In genomic region chr13:59972093-59972427, GRCm38 (mm10) we compare ENCODE assay signal across 8 mouse cellular contexts.
DNase-seq lines count a peak whose midpoint lies in the region; ATAC-seq lines count a peak whose summit lies in the region.

No protein-coding gene starts in this region.

- intact Hi-C loops in heart, postnatal 25 days (cut with DNase I) = no loop called here

- H3K4me2 ChIP-seq in heart, embryonic 13.5 days = peak overlapping the region; percentile 69
- H3K4me2 ChIP-seq in forebrain, embryonic 15.5 days (replicated peaks) = peak overlapping the region; percentile 39
- peak overlapping the region; percentile 57 for H3K4me2 ChIP-seq in limb, embryonic 13.5 days (replicated peaks)

- no peak for DNase-seq in heart, postnatal 25 days (ENCODE audit: low spot score)
- no peak for DNase-seq in embryonic facial prominence, embryonic 10.5 days (ENCODE audit: low spot score)
- no peak for DNase-seq in urinary bladder, adult 2 months (ENCODE audit: low spot score)
- DNase-seq in natural killer cell, adult 2 months (ENCODE audit: low spot score in 2 of 2) = no peak
- DNase-seq in layer of hippocampus, postnatal 10 days (ENCODE audit: low spot score in 2 of 2) = no peak

- ATAC-seq in heart, embryonic 13.5 days (ENCODE audit: extremely low read depth, insufficient number of reproducible peaks, low FRiP score, low TSS enrichment) = no peak
- peak; percentile 78 for ATAC-seq in forebrain, embryonic 15.5 days (replicated peaks)
- ATAC-seq in limb, embryonic 13.5 days (ENCODE audit: low FRiP score, low read depth) = no peak

- peaks cover 2% of the 10 kb centered on the region; the same call in 1 of the 2 replicates for H3K27me3 ChIP-seq in heart, embryonic 13.5 days (replicated peaks)
- peaks cover 46% of the 10 kb centered on the region for H3K27me3 ChIP-seq in embryonic facial prominence, embryonic 10.5 days (replicated peaks; ENCODE audit: low read depth, poor library complexity, severe bottlenecking)
- H3K27me3 ChIP-seq in forebrain, embryonic 15.5 days = no peaks in the 10 kb centered on the region
- H3K27me3 ChIP-seq in limb, embryonic 13.5 days = no peaks in the 10 kb centered on the region

- H3K4me1 ChIP-seq in heart, embryonic 13.5 days = peaks cover 42% of the 10 kb centered on the region
- peaks cover 50% of the 10 kb centered on the region for H3K4me1 ChIP-seq in embryonic facial prominence, embryonic 10.5 days
- H3K4me1 ChIP-seq in forebrain, embryonic 15.5 days = peaks cover 32% of the 10 kb centered on the region
- peaks cover 67% of the 10 kb centered on the region for H3K4me1 ChIP-seq in limb, embryonic 13.5 days

- 0 out of 2 replicates have a peak overlapping the region, but pooled peaks have one; percentile 45 for H3K4me3 ChIP-seq in heart, embryonic 13.5 days
- peak overlapping the region; percentile 52 for H3K4me3 ChIP-seq in embryonic facial prominence, embryonic 10.5 days
- H3K4me3 ChIP-seq in forebrain, embryonic 15.5 days = no peak overlapping the region
- no peak overlapping the region for H3K4me3 ChIP-seq in limb, embryonic 13.5 days

- no peaks in the 10 kb centered on the region for H3K36me3 ChIP-seq in heart, embryonic 13.5 days
- H3K36me3 ChIP-seq in embryonic facial prominence, embryonic 10.5 days (replicated peaks) = no peaks in the 10 kb centered on the region
- H3K36me3 ChIP-seq in forebrain, embryonic 15.5 days = no peaks in the 10 kb centered on the region
- H3K36me3 ChIP-seq in limb, embryonic 13.5 days = no peaks in the 10 kb centered on the region

- no peak overlapping the region for H3K9ac ChIP-seq in heart, embryonic 13.5 days
- H3K9ac ChIP-seq in forebrain, embryonic 15.5 days (replicated peaks) = no peak overlapping the region
- H3K9ac ChIP-seq in limb, embryonic 13.5 days = 0 out of 2 replicates have a peak overlapping the region, but pooled peaks have one; percentile 13

- WGBS in heart, embryonic 13.5 days = 59% methylated on average over 9 of the region's 9 CpGs
- 34% methylated on average over 9 of the region's 9 CpGs for WGBS in embryonic facial prominence, embryonic 10.5 days
- WGBS in forebrain, embryonic 15.5 days = 3% methylated on average over 9 of the region's 9 CpGs
- 49% methylated on average over 9 of the region's 9 CpGs for WGBS in limb, embryonic 13.5 days

- no peaks in the 10 kb centered on the region for H3K9me3 ChIP-seq in heart, embryonic 13.5 days
- H3K9me3 ChIP-seq in embryonic facial prominence, embryonic 10.5 days = no peaks in the 10 kb centered on the region
- no peaks in the 10 kb centered on the region for H3K9me3 ChIP-seq in forebrain, embryonic 15.5 days
- no peaks in the 10 kb centered on the region for H3K9me3 ChIP-seq in limb, embryonic 13.5 days

- no peak overlapping the region for H3K27ac ChIP-seq in heart, embryonic 13.5 days (replicated peaks)
- peak overlapping the region; percentile 89 for H3K27ac ChIP-seq in embryonic facial prominence, embryonic 10.5 days (replicated peaks)
- peak overlapping the region; percentile 79 for H3K27ac ChIP-seq in forebrain, embryonic 15.5 days (replicated peaks)
- H3K27ac ChIP-seq in limb, embryonic 13.5 days = peak overlapping the region; percentile 55; the same call in 1 of the 2 replicates

Comparison
In these comparisons a context has a peak if more than half of its experiments do, and no peak if none do; other contexts are left out.
1. H3K4me3 ChIP-seq: peak in heart, embryonic 13.5 days (single experiment) and embryonic facial prominence, embryonic 10.5 days (single experiment); none in forebrain, embryonic 15.5 days (single experiment) and limb, embryonic 13.5 days (single experiment).
2. Peak in every context shown above with its lines, with median percentiles within 50 percentile points of each other: H3K4me2 ChIP-seq.